17 mouse cellular contexts compared by ENCODE assay signal in genomic region chr11:84411642-84412018, GRCm38 (mm10).
DNase-seq lines count a peak whose midpoint lies in the region; ATAC-seq lines count a peak whose summit lies in the region.
"Had no signal": no experiment of that assay in that cellular context is flagged by ENCODE, and none has a peak within 500 bp of the region (broad histone marks: within the 10 kb centered on the region; RNA-seq: fewer than 3 reads in every experiment).

No protein-coding gene starts in this region.

- no peaks in the 10 kb centered on the region for H3K36me3 ChIP-seq in intestine, embryonic 15.5 days
- no peaks in the 10 kb centered on the region for H3K36me3 ChIP-seq in intestine, embryonic 16.5 days (ENCODE audit: control insufficient read depth, insufficient read depth, low read length)
- no peaks in the 10 kb centered on the region for H3K36me3 ChIP-seq in hindbrain, embryonic 14.5 days (replicated peaks; ENCODE audit: control insufficient read depth, insufficient read depth)
- no peaks in the 10 kb centered on the region for H3K36me3 ChIP-seq in limb, embryonic 11.5 days (ENCODE audit: control insufficient read depth, insufficient read depth, low read length)
- no peaks in the 10 kb centered on the region for H3K36me3 ChIP-seq in midbrain, embryonic 15.5 days (replicated peaks)
- H3K36me3 ChIP-seq: embryonic facial prominence, embryonic 15.5 days had no signal

- 0 out of 2 replicates have a peak, but pooled peaks have one; percentile 17 for ATAC-seq in intestine, embryonic 15.5 days
- no peak for ATAC-seq in intestine, embryonic 16.5 days
- ATAC-seq in hindbrain, embryonic 14.5 days (ENCODE audit: low FRiP score) = no peak
- ATAC-seq in limb, embryonic 11.5 days (ENCODE audit: insufficient number of reproducible peaks, low FRiP score, low TSS enrichment, low read depth) = peak; percentile 39; the same call in 1 of the 2 replicates
- 0 out of 2 replicates have a peak, but pooled peaks have one; percentile 16 for ATAC-seq in midbrain, embryonic 15.5 days (replicated peaks)
- no peak for ATAC-seq in frontal cortex, adult (ENCODE audit: low TSS enrichment)
- no peak for ATAC-seq in monocyte, adult 5-6 weeks (replicated peaks; ENCODE audit: insufficient number of reproducible peaks, low FRiP score, low TSS enrichment, poor library complexity, severe bottlenecking)
- ATAC-seq: forebrain, postnatal 0 days had no signal

- H3K4me3 ChIP-seq in intestine, embryonic 15.5 days (replicated peaks) = no peak overlapping the region
- H3K4me3 ChIP-seq in intestine, embryonic 16.5 days (ENCODE audit: low read length) = no peak overlapping the region
- no peak overlapping the region for H3K4me3 ChIP-seq in hindbrain, embryonic 14.5 days (replicated peaks; ENCODE audit: low read length)
- H3K4me3 ChIP-seq in limb, embryonic 11.5 days (ENCODE audit: low read depth, low read length) = no peak overlapping the region
- no peak overlapping the region for H3K4me3 ChIP-seq in midbrain, embryonic 15.5 days
- H3K4me3 ChIP-seq: embryonic facial prominence, embryonic 15.5 days had no signal

- no peak overlapping the region for H3K4me2 ChIP-seq in intestine, embryonic 15.5 days (replicated peaks)
- H3K4me2 ChIP-seq in intestine, embryonic 16.5 days (ENCODE audit: low read depth, low read length) = no peak overlapping the region
- no peak overlapping the region for H3K4me2 ChIP-seq in hindbrain, embryonic 14.5 days (replicated peaks)
- no peak overlapping the region for H3K4me2 ChIP-seq in limb, embryonic 11.5 days (ENCODE audit: low read depth, severe bottlenecking)
- no peak overlapping the region for H3K4me2 ChIP-seq in midbrain, embryonic 15.5 days
- H3K4me2 ChIP-seq: embryonic facial prominence, embryonic 15.5 days had no signal

- WGBS in intestine, embryonic 15.5 days = 66% methylated on average over 7 of the region's 7 CpGs
- 66% methylated on average over 7 of the region's 7 CpGs for WGBS in intestine, embryonic 16.5 days
- WGBS in hindbrain, embryonic 14.5 days = 57% methylated on average over 7 of the region's 7 CpGs
- WGBS in limb, embryonic 11.5 days = 59% methylated on average over 7 of the region's 7 CpGs
- WGBS in midbrain, embryonic 15.5 days = 68% methylated on average over 7 of the region's 7 CpGs

- no peak overlapping the region for H3K27ac ChIP-seq in intestine, embryonic 15.5 days
- H3K27ac ChIP-seq in intestine, embryonic 16.5 days (ENCODE audit: low read length) = no peak overlapping the region
- H3K27ac ChIP-seq in hindbrain, embryonic 14.5 days = peak overlapping the region; percentile 50
- no peak overlapping the region for H3K27ac ChIP-seq in limb, embryonic 11.5 days (replicated peaks; ENCODE audit: low read depth, low read length)
- peak overlapping the region; percentile 56; the same call in 1 of the 2 replicates for H3K27ac ChIP-seq in midbrain, embryonic 15.5 days
- H3K27ac ChIP-seq: embryonic facial prominence, embryonic 15.5 days; macrophage had no signal

- H3K4me1 ChIP-seq in intestine, embryonic 15.5 days (replicated peaks) = 0 out of 2 replicates have a peak, but pooled peaks cover 4% of the 10 kb centered on the region
- H3K4me1 ChIP-seq in intestine, embryonic 16.5 days (ENCODE audit: control insufficient read depth, insufficient read depth, low read length) = peaks cover 3% of the 10 kb centered on the region
- H3K4me1 ChIP-seq in hindbrain, embryonic 14.5 days (replicated peaks; ENCODE audit: control insufficient read depth, insufficient read depth, low read length) = peaks cover 23% of the 10 kb centered on the region
- peaks cover 12% of the 10 kb centered on the region for H3K4me1 ChIP-seq in limb, embryonic 11.5 days (ENCODE audit: control insufficient read depth, insufficient read depth, low read length)
- peaks cover 22% of the 10 kb centered on the region for H3K4me1 ChIP-seq in midbrain, embryonic 15.5 days
- H3K4me1 ChIP-seq: embryonic facial prominence, embryonic 15.5 days had no signal

- no peak for DNase-seq in hindbrain, embryonic 14.5 days (ENCODE audit: low spot score)
- no peak for DNase-seq in limb, embryonic 11.5 days (ENCODE audit: low spot score)
- DNase-seq: adrenal gland, postnatal 14 days; cerebellum, adult 9-10 months; forebrain, postnatal 0 days; gastrocnemius, postnatal 10 days; heart, postnatal 36 days; kidney, adult 8-10 months; spleen, adult 18-20 months; thymus, postnatal 14 days had no signal

- no peak overlapping the region for H3K9ac ChIP-seq in intestine, embryonic 15.5 days
- no peak overlapping the region for H3K9ac ChIP-seq in intestine, embryonic 16.5 days (ENCODE audit: low read depth, low read length)
- no peak overlapping the region for H3K9ac ChIP-seq in hindbrain, embryonic 14.5 days
- H3K9ac ChIP-seq in limb, embryonic 11.5 days (ENCODE audit: low read length) = no peak overlapping the region
- H3K9ac ChIP-seq in midbrain, embryonic 15.5 days = no peak overlapping the region
- H3K9ac ChIP-seq: embryonic facial prominence, embryonic 15.5 days; forebrain, postnatal 0 days had no signal

- no peaks in the 10 kb centered on the region for H3K27me3 ChIP-seq in intestine, embryonic 15.5 days (replicated peaks)
- H3K27me3 ChIP-seq in intestine, embryonic 16.5 days (replicated peaks; ENCODE audit: control insufficient read depth, insufficient read depth, low read length) = no peaks in the 10 kb centered on the region
- no peaks in the 10 kb centered on the region for H3K27me3 ChIP-seq in hindbrain, embryonic 14.5 days (ENCODE audit: control insufficient read depth, insufficient read depth, low read length)
- no peaks in the 10 kb centered on the region for H3K27me3 ChIP-seq in limb, embryonic 11.5 days (ENCODE audit: control insufficient read depth, insufficient read depth, low read length)
- H3K27me3 ChIP-seq in midbrain, embryonic 15.5 days (replicated peaks) = no peaks in the 10 kb centered on the region
- H3K27me3 ChIP-seq: embryonic facial prominence, embryonic 15.5 days had no signal

- H3K9me3 ChIP-seq in intestine, embryonic 15.5 days = 0 out of 2 replicates have a peak, but pooled peaks cover 2% of the 10 kb centered on the region
- H3K9me3 ChIP-seq in intestine, embryonic 16.5 days (ENCODE audit: control insufficient read depth, low read length) = 0 out of 2 replicates have a peak, but pooled peaks cover 2% of the 10 kb centered on the region
- no peaks in the 10 kb centered on the region for H3K9me3 ChIP-seq in hindbrain, embryonic 14.5 days (ENCODE audit: control insufficient read depth, low read length)
- H3K9me3 ChIP-seq in limb, embryonic 11.5 days (ENCODE audit: control insufficient read depth, low read length) = peaks cover 2% of the 10 kb centered on the region
- H3K9me3 ChIP-seq in midbrain, embryonic 15.5 days = no peaks in the 10 kb centered on the region

Comparison
In these comparisons a context has a peak if more than half of its experiments do, and no peak if none do; other contexts are left out.
1. ATAC-seq: peak in intestine, embryonic 15.5 days (single experiment), limb, embryonic 11.5 days (single experiment) and midbrain, embryonic 15.5 days (single experiment); none in intestine, embryonic 16.5 days (single experiment), hindbrain, embryonic 14.5 days (single experiment), frontal cortex, adult (single experiment) and monocyte, adult 5-6 weeks (single experiment).
2. H3K27ac ChIP-seq: peak in hindbrain, embryonic 14.5 days (single experiment) and midbrain, embryonic 15.5 days (single experiment); none in intestine, embryonic 15.5 days (single experiment), intestine, embryonic 16.5 days (single experiment) and limb, embryonic 11.5 days (single experiment).